Mouse (Mus musculus): ENCODE measurements around the gene Gm20481. TPM values are rescaled to one million over a fixed set of nuclear protein-coding genes. Genes with fewer than 3 reads are reported as not detected.
"Not testable (repeated sequence)": the region's sequence is repeated elsewhere in the genome, so short reads cannot be mapped to it uniquely, and the experiment has no call there.

Gene Gm20481
- polyA plus RNA-seq, 1 experiment from 2014 or later: 0.55 TPM

DNA sequence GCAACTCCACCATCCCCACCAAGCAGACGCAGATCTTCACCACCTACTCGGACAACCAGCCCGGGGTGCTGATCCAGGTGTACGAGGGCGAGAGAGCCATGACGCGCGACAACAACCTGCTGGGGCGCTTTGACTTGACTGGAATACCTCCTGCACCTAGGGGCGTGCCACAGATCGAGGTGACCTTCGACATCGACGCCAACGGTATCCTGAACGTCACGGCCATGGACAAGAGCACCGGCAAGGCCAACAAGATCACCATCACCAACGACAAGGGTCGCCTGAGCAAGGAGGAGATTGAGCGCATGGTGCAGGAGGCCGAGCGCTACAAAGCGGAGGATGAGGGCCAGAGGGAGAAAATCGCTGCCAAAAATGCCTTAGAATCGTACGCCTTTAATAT is 8.5 kb downstream of the Gm20481 start:
- 86% methylated on average over 27 of the region's 27 CpGs for WGBS
- ATAC-seq (ENCODE audit: insufficient number of reproducible peaks, insufficient read depth, low FRiP score, low read depth): no peak
- Histone ChIP-seq H3K4me1 (ENCODE audit: control insufficient read depth in 2 of 2, insufficient read depth in 2 of 2, low read length in 2 of 2) (peaks cover 2 to 15% of the 10 kb centered on the region in 2 experiments; a peak in 3 of 4 replicates), H3K9me3 (ENCODE audit: control insufficient read depth, low read length) (no peaks in the 10 kb centered on the region), H3K27me3 (ENCODE audit: control insufficient read depth, insufficient read depth, low read length) (no peaks in the 10 kb centered on the region), H3K36me3 (ENCODE audit: control insufficient read depth, insufficient read depth, low read length) (no peaks in the 10 kb centered on the region), H3K9ac (ENCODE audit: low read length) (no peak overlapping the region), H3K4me3 (ENCODE audit: control insufficient read depth in 1 of 2, insufficient read depth in 1 of 2, low read depth in 1 of 2, low read length in 2 of 2) (no peak overlapping the region), H3K27ac (replicated peaks in 1 of 2; ENCODE audit: control insufficient read depth in 1 of 2, insufficient read depth in 1 of 2, low read depth in 2 of 2, low read length in 2 of 2) (no peak overlapping the region), H3K4me2 (ENCODE audit: low read length) (no peak overlapping the region)

- H3K4me2 ChIP-seq (ENCODE audit: low read length): no peak overlapping the region
- H3K4me1 ChIP-seq (ENCODE audit: control insufficient read depth in 2 of 2, insufficient read depth in 2 of 2, low read length in 2 of 2): peaks cover 2 to 15% of the 10 kb centered on the region in 2 experiments; a peak in 3 of 4 replicates
- no peaks in the 10 kb centered on the region for H3K9me3 ChIP-seq (ENCODE audit: control insufficient read depth, low read length)
- H3K27ac ChIP-seq (replicated peaks in 1 of 2; ENCODE audit: control insufficient read depth in 1 of 2, insufficient read depth in 1 of 2, low read depth in 2 of 2, low read length in 2 of 2): no peak overlapping the region
- peaks cover 6% of the 10 kb centered on the region; the same call in 1 of the 2 replicates for H3K36me3 ChIP-seq (ENCODE audit: control insufficient read depth, insufficient read depth, low read length)
- no peak overlapping the region for H3K4me3 ChIP-seq (ENCODE audit: control insufficient read depth in 1 of 2, insufficient read depth in 1 of 2, low read depth in 1 of 2, low read length in 2 of 2)
- 95% methylated on average over 4 of the region's 4 CpGs for WGBS
- ATAC-seq (ENCODE audit: insufficient number of reproducible peaks, insufficient read depth, low FRiP score, low read depth): no peak
- H3K9ac ChIP-seq (ENCODE audit: low read length): no peak overlapping the region
- H3K27me3 ChIP-seq (ENCODE audit: control insufficient read depth, insufficient read depth, low read length): no peaks in the 10 kb centered on the region
These were observed 9.9 kb downstream of the Gm20481 start for GRCm38 (mm10) chr17:34979631-34980030.

GRCm38 (mm10) chr17:34980655-34981054 is 10.9 kb downstream of the Gm20481 start:
- WGBS: 13% methylated on average over 2 of the region's 2 CpGs
- ATAC-seq (ENCODE audit: insufficient number of reproducible peaks, insufficient read depth, low FRiP score, low read depth): no peak
- Histone ChIP-seq H3K36me3 (ENCODE audit: control insufficient read depth, insufficient read depth, low read length) (peaks cover 16% of the 10 kb centered on the region), H3K27me3 (ENCODE audit: control insufficient read depth, insufficient read depth, low read length) (no peaks in the 10 kb centered on the region), H3K4me1 (ENCODE audit: control insufficient read depth in 2 of 2, insufficient read depth in 2 of 2, low read length in 2 of 2) (peaks cover 2 to 15% of the 10 kb centered on the region in 2 experiments; a peak in 3 of 4 replicates), H3K4me3 (ENCODE audit: control insufficient read depth in 1 of 2, insufficient read depth in 1 of 2, low read depth in 1 of 2, low read length in 2 of 2) (peak overlapping the region; percentile 25 to 86; a peak in 3 of 4 replicates), H3K4me2 (ENCODE audit: low read length) (peak overlapping the region; percentile 91), H3K9ac (ENCODE audit: low read length) (peak overlapping the region; percentile 94), H3K9me3 (ENCODE audit: control insufficient read depth, low read length) (no peaks in the 10 kb centered on the region), H3K27ac (replicated peaks in 1 of 2; ENCODE audit: control insufficient read depth in 1 of 2, insufficient read depth in 1 of 2, low read depth in 2 of 2, low read length in 2 of 2) (peak overlapping the region; percentile 5 to 97; a peak in 2 of 4 replicates)

GRCm38 (mm10) chr17:34981690-34982180 is 12.0 kb downstream of the Gm20481 start, which contains the start of gene Lsm2:
TSS of gene Lsm2 (plus strand) at chr17:34981862.
- Histone ChIP-seq H3K36me3 (ENCODE audit: control insufficient read depth, insufficient read depth, low read length) (peaks cover 27% of the 10 kb centered on the region), H3K9me3 (ENCODE audit: control insufficient read depth, low read length) (no peaks in the 10 kb centered on the region), H3K4me3 (ENCODE audit: control insufficient read depth in 1 of 2, insufficient read depth in 1 of 2, low read depth in 1 of 2, low read length in 2 of 2) (peak within 1 kb of the TSS; percentile 76 to 86), H3K9ac (ENCODE audit: low read length) (peak within 1 kb of the TSS; percentile 94), H3K27ac (replicated peaks in 1 of 2; ENCODE audit: control insufficient read depth in 1 of 2, insufficient read depth in 1 of 2, low read depth in 2 of 2, low read length in 2 of 2) (peak within 1 kb of the TSS; percentile 95 to 97), H3K4me1 (ENCODE audit: control insufficient read depth in 2 of 2, insufficient read depth in 2 of 2, low read length in 2 of 2) (peaks cover 2 to 15% of the 10 kb centered on the region in 2 experiments; a peak in 3 of 4 replicates), H3K4me2 (ENCODE audit: low read length) (peak within 1 kb of the TSS; percentile 91), H3K27me3 (ENCODE audit: control insufficient read depth, insufficient read depth, low read length) (no peaks in the 10 kb centered on the region)
- ATAC-seq (ENCODE audit: insufficient number of reproducible peaks, insufficient read depth, low FRiP score, low read depth): peak; percentile 85
- 0% methylated on average over 57 of the region's 58 CpGs for WGBS

- H3K9me3 ChIP-seq (ENCODE audit: control insufficient read depth, low read length): no peaks in the 10 kb centered on the region
- peaks cover 29% of the 10 kb centered on the region for H3K36me3 ChIP-seq (ENCODE audit: control insufficient read depth, insufficient read depth, low read length)
- 1% methylated on average over 15 of the region's 15 CpGs for WGBS
- peak overlapping the region; percentile 76 to 86 for H3K4me3 ChIP-seq (ENCODE audit: control insufficient read depth in 1 of 2, insufficient read depth in 1 of 2, low read depth in 1 of 2, low read length in 2 of 2)
- H3K27ac ChIP-seq (replicated peaks in 1 of 2; ENCODE audit: control insufficient read depth in 1 of 2, insufficient read depth in 1 of 2, low read depth in 2 of 2, low read length in 2 of 2): peak overlapping the region; percentile 95 to 97; a peak in 2 of 4 replicates
- no peak for ATAC-seq (ENCODE audit: insufficient number of reproducible peaks, insufficient read depth, low FRiP score, low read depth)
- peak overlapping the region; percentile 94 for H3K9ac ChIP-seq (ENCODE audit: low read length)
- H3K4me1 ChIP-seq (ENCODE audit: control insufficient read depth in 2 of 2, insufficient read depth in 2 of 2, low read length in 2 of 2): peaks cover 2 to 15% of the 10 kb centered on the region in 2 experiments; a peak in 3 of 4 replicates
- no peaks in the 10 kb centered on the region for H3K27me3 ChIP-seq (ENCODE audit: control insufficient read depth, insufficient read depth, low read length)
- H3K4me2 ChIP-seq (ENCODE audit: low read length): peak overlapping the region; percentile 91
These were observed 12.6 kb downstream of the Gm20481 start for GRCm38 (mm10) chr17:34982328-34982727.

- H3K36me3 ChIP-seq (ENCODE audit: control insufficient read depth, insufficient read depth, low read length): peaks cover 40% of the 10 kb centered on the region
- H3K27me3 ChIP-seq (ENCODE audit: control insufficient read depth, insufficient read depth, low read length): no peaks in the 10 kb centered on the region
- no peak for ATAC-seq (ENCODE audit: insufficient number of reproducible peaks, insufficient read depth, low FRiP score, low read depth)
- H3K4me1 ChIP-seq (ENCODE audit: control insufficient read depth in 2 of 2, insufficient read depth in 2 of 2, low read length in 2 of 2): peaks cover 2 to 15% of the 10 kb centered on the region in 2 experiments; a peak in 3 of 4 replicates
- no peak overlapping the region for H3K27ac ChIP-seq (replicated peaks in 1 of 2; ENCODE audit: control insufficient read depth in 1 of 2, insufficient read depth in 1 of 2, low read depth in 2 of 2, low read length in 2 of 2)
- H3K9me3 ChIP-seq (ENCODE audit: control insufficient read depth, low read length): no peaks in the 10 kb centered on the region
- no peak overlapping the region for H3K4me2 ChIP-seq (ENCODE audit: low read length)
- H3K4me3 ChIP-seq (ENCODE audit: control insufficient read depth in 1 of 2, insufficient read depth in 1 of 2, low read depth in 1 of 2, low read length in 2 of 2): no peak overlapping the region
- WGBS: 77% methylated on average over 2 of the region's 2 CpGs
- no peak overlapping the region for H3K9ac ChIP-seq (ENCODE audit: low read length)
These were observed 14.5 kb downstream of the Gm20481 start for GRCm38 (mm10) chr17:34984218-34984617.

- H3K27ac ChIP-seq (replicated peaks in 1 of 2; ENCODE audit: control insufficient read depth in 1 of 2, insufficient read depth in 1 of 2, low read depth in 2 of 2, low read length in 2 of 2): no peak overlapping the region
- no peaks in the 10 kb centered on the region for H3K27me3 ChIP-seq (ENCODE audit: control insufficient read depth, insufficient read depth, low read length)
- no peak overlapping the region for H3K4me2 ChIP-seq (ENCODE audit: low read length)
- peaks cover 32% of the 10 kb centered on the region for H3K36me3 ChIP-seq (ENCODE audit: control insufficient read depth, insufficient read depth, low read length)
- H3K9me3 ChIP-seq (ENCODE audit: control insufficient read depth, low read length): no peaks in the 10 kb centered on the region
- no peak for ATAC-seq (ENCODE audit: insufficient number of reproducible peaks, insufficient read depth, low FRiP score, low read depth)
- no peak overlapping the region for H3K9ac ChIP-seq (ENCODE audit: low read length)
- H3K4me1 ChIP-seq (ENCODE audit: control insufficient read depth in 2 of 2, insufficient read depth in 2 of 2, low read length in 2 of 2): peaks cover 5 to 26% of the 10 kb centered on the region in 2 experiments; a peak in 3 of 4 replicates
- no peak overlapping the region for H3K4me3 ChIP-seq (ENCODE audit: control insufficient read depth in 1 of 2, insufficient read depth in 1 of 2, low read depth in 1 of 2, low read length in 2 of 2)
These were observed 25.0 kb downstream of the Gm20481 start for GRCm38 (mm10) chr17:34994751-34995150.

GRCm38 (mm10) chr17:34995192-34995591 is 25.5 kb downstream of the Gm20481 start:
- H3K9ac ChIP-seq (ENCODE audit: low read length); H3K27me3 ChIP-seq (ENCODE audit: control insufficient read depth, insufficient read depth, low read length); ATAC-seq (ENCODE audit: insufficient number of reproducible peaks, insufficient read depth, low FRiP score, low read depth); H3K4me2 ChIP-seq (ENCODE audit: low read length); H3K4me3 ChIP-seq (ENCODE audit: control insufficient read depth in 1 of 2, insufficient read depth in 1 of 2, low read depth in 1 of 2, low read length in 2 of 2); H3K9me3 ChIP-seq (ENCODE audit: control insufficient read depth, low read length); H3K27ac ChIP-seq (replicated peaks in 1 of 2; ENCODE audit: control insufficient read depth in 1 of 2, insufficient read depth in 1 of 2, low read depth in 2 of 2, low read length in 2 of 2): not testable (repeated sequence)
- H3K4me1 ChIP-seq (ENCODE audit: control insufficient read depth in 2 of 2, insufficient read depth in 2 of 2, low read length in 2 of 2): peaks cover 9 to 30% of the 10 kb centered on the region in 2 experiments; a peak in 3 of 4 replicates
- WGBS: 93% methylated on average over 4 of the region's 4 CpGs
- H3K36me3 ChIP-seq (ENCODE audit: control insufficient read depth, insufficient read depth, low read length): peaks cover 30% of the 10 kb centered on the region
